Comparison of ENCODE assay signal across 13 mouse cellular contexts in the genomic region with DNA sequence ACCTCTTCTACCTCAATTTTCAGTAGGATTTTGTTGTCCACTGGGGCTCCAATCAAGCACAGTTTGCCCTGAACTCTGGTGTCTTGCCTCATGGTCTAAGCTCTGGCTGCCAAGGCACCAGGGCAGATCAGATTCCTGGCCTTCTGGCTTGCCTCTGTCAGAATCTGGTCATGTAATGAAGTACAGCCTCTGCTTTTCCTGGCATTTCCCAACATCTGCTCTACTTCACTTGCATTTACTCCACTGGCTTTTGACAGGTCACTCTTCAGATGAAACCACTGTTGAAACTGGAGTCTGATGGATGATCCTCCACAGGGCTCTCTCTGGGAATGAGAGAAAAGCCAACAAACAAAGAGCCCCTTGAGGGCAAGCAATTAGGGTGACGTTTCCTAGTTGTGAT.
DNase-seq lines count a peak whose midpoint lies in the region; ATAC-seq and TF ChIP-seq lines count a peak whose summit lies in the region.
"Had no signal": no experiment of that assay in that cellular context is flagged by ENCODE, and none has a peak within 500 bp of the region (broad histone marks: within the 10 kb centered on the region; RNA-seq: fewer than 3 reads in every experiment).

No protein-coding gene starts in this region.

- no peaks in the 10 kb centered on the region for H3K27me3 ChIP-seq in embryonic facial prominence, embryonic 11.5 days (ENCODE audit: control insufficient read depth, insufficient read depth, low read length)
- H3K27me3 ChIP-seq: forebrain, embryonic 13.5 days; limb, embryonic 13.5 days had no signal

- intact Hi-C loops in left cerebral cortex, postnatal 4 days (cut with DNase I) = no loop called here
- intact Hi-C loops in gastrocnemius, adult 2 months (cut with DNase I) = no loop called here

- H3K36me3 ChIP-seq in embryonic facial prominence, embryonic 11.5 days (replicated peaks; ENCODE audit: control insufficient read depth, insufficient read depth, low read depth, low read length) = no peaks in the 10 kb centered on the region
- H3K36me3 ChIP-seq: limb, embryonic 13.5 days had no signal

- TF ChIP-seq CTCF in gastrocnemius, adult 2 months (IDR thresholded peaks at IDR 0.05) = no peak

- H3K9me3 ChIP-seq in embryonic facial prominence, embryonic 11.5 days (replicated peaks; ENCODE audit: control insufficient read depth, low read length) = no peaks in the 10 kb centered on the region
- H3K9me3 ChIP-seq: forebrain, embryonic 13.5 days; limb, embryonic 13.5 days had no signal

- no peak overlapping the region for H3K4me3 ChIP-seq in embryonic facial prominence, embryonic 11.5 days (ENCODE audit: low read depth, low read length)
- H3K4me3 ChIP-seq in gastrocnemius, adult 2 months = no peak overlapping the region
- H3K4me3 ChIP-seq: forebrain, embryonic 13.5 days; limb, embryonic 13.5 days had no signal

- WGBS in embryonic facial prominence, embryonic 11.5 days = 19% methylated on average over 1 of the region's 1 CpGs

- peak; percentile 78; the same call in 1 of the 2 replicates for ATAC-seq in embryonic facial prominence, embryonic 11.5 days (replicated peaks; ENCODE audit: insufficient number of reproducible peaks, low FRiP score, low TSS enrichment, low read depth)
- no peak for ATAC-seq in erythroblast, adult 5-6 weeks (replicated peaks; ENCODE audit: low FRiP score, poor library complexity, severe bottlenecking)
- ATAC-seq: forebrain, embryonic 13.5 days had no signal

- H3K27ac ChIP-seq in embryonic facial prominence, embryonic 11.5 days (replicated peaks; ENCODE audit: low read depth, low read length) = 0 out of 2 replicates have a peak overlapping the region, but pooled peaks have one; percentile 13
- no peak overlapping the region for H3K27ac ChIP-seq in gastrocnemius, adult 2 months
- H3K27ac ChIP-seq: forebrain, embryonic 13.5 days; limb, embryonic 13.5 days had no signal

- DNase-seq in adrenal gland, adult 2 months = peak; percentile 10
- no peak for DNase-seq in adrenal gland, adult 18-20 months (ENCODE audit: low spot score in 2 of 2)
- DNase-seq in left cerebral cortex, postnatal 4 days = peak; percentile 8
- DNase-seq in left cerebral cortex, adult 9 months (ENCODE audit: low spot score in 2 of 2) = no peak
- peak; percentile 67 for DNase-seq in embryonic facial prominence, embryonic 11.5 days (ENCODE audit: low spot score)
- peak; percentile 4 to 22 for DNase-seq in lung, postnatal 4 days
- no peak for DNase-seq in gastrocnemius, adult 2 months
- DNase-seq: cerebellum, postnatal 36 days; gastrocnemius, postnatal 36 days; thymus, adult 18-20 months had no signal

- no peak overlapping the region for H3K4me2 ChIP-seq in embryonic facial prominence, embryonic 11.5 days (ENCODE audit: low read depth, low read length)
- H3K4me2 ChIP-seq: forebrain, embryonic 13.5 days; limb, embryonic 13.5 days had no signal

- H3K4me1 ChIP-seq in embryonic facial prominence, embryonic 11.5 days (ENCODE audit: control insufficient read depth, insufficient read depth, low read length) = no peaks in the 10 kb centered on the region
- H3K4me1 ChIP-seq: forebrain, embryonic 13.5 days; limb, embryonic 13.5 days had no signal

- no peak overlapping the region for H3K9ac ChIP-seq in embryonic facial prominence, embryonic 11.5 days (replicated peaks; ENCODE audit: low read length)
- H3K9ac ChIP-seq: forebrain, embryonic 13.5 days; limb, embryonic 13.5 days had no signal

Comparison
In these comparisons a context has a peak if more than half of its experiments do, and no peak if none do; other contexts are left out.
1. DNase-seq: peak in adrenal gland, adult 2 months (single experiment), left cerebral cortex, postnatal 4 days (single experiment), embryonic facial prominence, embryonic 11.5 days (single experiment) and lung, postnatal 4 days (2 of 2); none in adrenal gland, adult 18-20 months (0 of 2), left cerebral cortex, adult 9 months (0 of 2) and gastrocnemius, adult 2 months (single experiment).